Mouse (Mus musculus) cerebellum, adult 9-10 months (tissue): ENCODE measurements around the gene Gm10153.
"Not testable (repeated sequence)": the region's sequence is repeated elsewhere in the genome, so short reads cannot be mapped to it uniquely, and the experiment has no call there.

Experiments
- DNase-seq: peaks from one replicate; pipeline ENCODE4 v3.0.0; 2022

The Gm10153 gene

GRCm38 (mm10) chr7:142190289-142190688, at the start of gene Gm10153:
Gene Gm10153 (minus strand): TSS chr7:142190389.
- DNase-seq = no peak

DNA sequence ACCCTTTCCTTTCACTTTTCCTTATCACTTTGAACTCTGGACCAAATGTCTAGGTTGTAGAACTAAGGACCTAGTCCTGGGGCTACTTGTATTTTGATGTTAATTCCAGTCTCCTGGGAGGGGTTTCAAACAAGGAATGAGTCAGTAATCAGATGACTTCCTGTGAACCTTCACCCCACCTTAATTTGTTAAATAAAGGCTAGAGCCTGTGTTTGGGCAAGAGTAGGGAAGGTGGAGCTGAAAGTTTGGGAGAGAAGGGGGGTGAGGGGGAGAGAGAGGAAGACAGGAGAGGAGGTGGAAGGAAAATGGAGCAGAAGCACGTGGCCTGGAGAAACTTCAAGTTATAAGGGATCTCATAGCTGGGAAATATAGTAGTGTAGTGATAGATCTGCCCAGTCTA, 41.4 kb upstream of the Gm10153 start:
- no peak for DNase-seq

DNA sequence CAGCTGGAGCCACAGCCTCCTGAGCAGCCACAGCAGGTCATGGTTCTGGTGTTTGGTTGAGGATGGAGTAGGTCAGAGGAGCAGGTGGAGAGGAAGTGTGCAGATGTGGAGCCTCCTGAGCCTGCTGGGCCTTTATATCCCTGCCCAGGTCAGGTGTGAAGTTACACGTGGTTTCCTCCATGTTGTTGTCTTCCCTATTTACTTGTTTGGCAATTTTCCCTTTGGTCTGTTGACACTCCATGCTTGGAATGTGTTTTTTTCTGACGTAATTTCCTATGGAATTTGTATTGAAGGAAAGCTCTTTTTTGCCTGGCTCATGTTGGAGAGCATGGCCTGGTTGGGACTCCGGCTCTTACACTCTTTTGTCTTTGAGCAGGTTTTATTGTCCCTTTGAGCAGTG, 39.7 kb upstream of the Gm10153 start, which contains the start of gene Krtap5-5:
TSS of gene Krtap5-5 (minus strand) at position 101 of the 400 bp plus-strand sequence.
- DNase-seq = not testable (repeated sequence)

DNA sequence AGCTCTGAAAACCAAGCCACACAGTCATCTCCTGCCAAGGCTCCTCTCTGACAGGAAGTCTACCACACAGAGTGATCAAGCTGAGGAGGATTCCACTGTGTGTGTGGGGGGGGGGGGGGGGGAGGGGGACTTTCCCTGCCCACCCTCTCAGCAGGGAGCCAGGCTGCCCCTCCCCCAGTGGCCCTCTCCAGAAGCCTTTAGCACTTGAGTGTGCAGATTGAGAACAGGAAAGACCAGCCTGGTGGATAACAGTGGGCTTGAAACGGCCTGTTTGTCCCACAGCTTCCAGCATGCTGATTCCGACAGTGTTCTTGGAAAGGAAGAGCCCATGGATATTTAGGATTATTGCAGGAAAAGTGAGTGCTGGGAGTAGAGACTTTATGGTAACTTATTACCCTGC, 34.3 kb upstream of the Gm10153 start:
- no peak for DNase-seq

DNA sequence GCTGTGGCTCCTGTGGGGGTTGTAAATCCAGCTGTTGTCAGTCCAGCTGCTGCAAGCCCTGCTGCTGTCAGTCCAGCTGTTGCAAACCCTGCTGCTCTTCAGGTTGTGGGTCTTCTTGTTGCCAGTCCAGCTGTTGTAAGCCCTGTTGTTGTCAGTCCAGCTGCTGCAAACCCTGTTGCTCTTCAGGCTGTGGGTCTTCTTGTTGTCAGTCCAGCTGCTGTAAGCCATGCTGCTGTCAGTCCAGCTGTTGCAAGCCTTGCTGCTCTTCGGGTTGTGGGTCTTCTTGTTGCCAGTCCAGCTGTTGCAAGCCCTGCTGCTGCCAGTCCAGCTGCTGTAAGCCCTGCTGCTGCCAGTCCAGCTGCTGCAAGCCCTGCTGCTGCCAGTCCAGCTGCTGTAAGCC, 21.9 kb upstream of the Gm10153 start:
- DNase-seq = not testable (repeated sequence)

- no peak for DNase-seq
Measured at GRCm38 (mm10) chr7:142211559-142211958, 21.4 kb upstream of the Gm10153 start, which contains the start of gene Gm7579. Gene Gm7579 (plus strand): TSS chr7:142211859.

DNA sequence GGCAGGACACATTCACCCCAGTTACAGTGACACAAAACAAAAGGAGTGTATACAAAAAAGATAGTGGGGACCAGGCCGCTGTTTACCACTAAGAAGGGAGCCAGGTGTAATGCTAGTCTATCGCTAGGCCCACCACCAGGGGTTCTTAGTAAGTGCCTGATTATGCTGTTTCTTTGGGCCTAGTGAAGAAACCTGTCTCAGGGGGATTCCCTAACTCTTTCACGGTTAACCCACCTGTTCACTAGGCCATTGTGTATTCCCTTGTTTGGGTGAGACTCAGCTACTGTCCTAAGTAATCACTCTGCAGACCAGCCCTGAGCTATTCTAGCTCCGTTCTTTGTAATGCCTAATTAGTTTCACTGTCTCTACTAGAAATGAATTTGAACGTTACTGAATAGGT, 16.7 kb upstream of the Gm10153 start:
- not testable (repeated sequence) for DNase-seq

DNA sequence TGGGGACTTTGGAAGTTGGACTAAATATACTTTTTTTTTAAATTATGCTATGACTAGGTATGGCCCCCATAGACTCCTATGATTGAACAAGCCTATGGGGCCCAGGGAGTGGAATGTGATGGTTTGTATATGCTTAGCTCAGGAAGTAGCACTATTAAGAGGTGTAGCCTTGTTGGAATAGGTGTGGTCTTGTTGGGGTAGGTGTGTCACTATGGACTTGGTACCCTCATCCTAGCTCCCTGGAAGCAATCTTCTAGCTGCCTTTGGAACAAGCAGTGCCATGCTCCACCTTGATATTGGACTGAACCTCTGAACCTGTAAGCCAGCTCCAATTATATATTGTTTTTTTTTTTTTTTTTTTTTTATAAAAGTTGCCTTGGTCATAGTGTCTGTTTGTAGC, 15.3 kb upstream of the Gm10153 start:
- no peak for DNase-seq

- DNase-seq = no peak
Measured at GRCm38 (mm10) chr7:142201064-142201463, 10.9 kb upstream of the Gm10153 start, which contains the start of gene Krtap5-3. Gene Krtap5-3 (plus strand): TSS chr7:142201364.

DNA sequence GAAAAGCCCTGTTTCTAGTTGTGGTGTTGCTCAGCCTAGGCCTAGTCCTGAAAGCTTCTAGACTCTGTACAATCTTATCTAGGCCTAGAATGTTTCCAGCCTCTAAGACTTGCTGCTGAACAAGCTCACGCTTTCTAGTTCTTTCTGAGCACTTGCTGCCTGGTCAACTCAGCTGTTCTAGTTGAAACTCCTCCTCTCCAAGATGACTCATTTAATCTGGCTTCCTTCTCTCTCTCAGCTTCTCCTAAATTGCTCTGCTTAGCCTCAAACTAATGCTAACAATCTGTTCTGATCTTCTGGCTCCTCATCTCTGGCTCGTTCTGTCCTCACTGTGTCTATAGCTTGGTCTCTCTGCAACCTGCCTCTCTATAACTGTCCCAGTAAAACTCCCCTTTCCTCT, 8.6 kb upstream of the Gm10153 start:
- DNase-seq = no peak

DNA sequence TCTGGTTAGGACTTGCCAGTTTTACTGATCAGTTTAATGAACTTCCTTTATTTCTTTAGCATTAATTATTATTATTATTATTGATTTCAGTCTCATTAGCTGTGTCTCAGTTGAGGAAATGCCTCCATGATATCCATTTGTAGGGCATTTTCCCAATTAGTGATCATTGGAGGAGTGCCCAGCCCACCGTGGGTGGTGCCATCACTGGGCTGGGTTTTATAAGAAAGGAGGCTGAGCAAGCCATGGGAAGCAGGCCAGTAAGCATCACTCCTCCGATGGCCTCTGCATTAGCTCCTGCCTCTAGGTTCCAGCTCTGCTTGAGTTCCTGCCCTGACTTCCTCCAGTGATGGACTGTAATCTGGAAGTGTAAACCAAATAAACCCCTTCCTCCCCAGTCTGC, 2.0 kb downstream of the Gm10153 start:
- DNase-seq = no peak

- DNase-seq = no peak
Measured at GRCm38 (mm10) chr7:142181021-142181420, 9.2 kb downstream of the Gm10153 start.

DNA sequence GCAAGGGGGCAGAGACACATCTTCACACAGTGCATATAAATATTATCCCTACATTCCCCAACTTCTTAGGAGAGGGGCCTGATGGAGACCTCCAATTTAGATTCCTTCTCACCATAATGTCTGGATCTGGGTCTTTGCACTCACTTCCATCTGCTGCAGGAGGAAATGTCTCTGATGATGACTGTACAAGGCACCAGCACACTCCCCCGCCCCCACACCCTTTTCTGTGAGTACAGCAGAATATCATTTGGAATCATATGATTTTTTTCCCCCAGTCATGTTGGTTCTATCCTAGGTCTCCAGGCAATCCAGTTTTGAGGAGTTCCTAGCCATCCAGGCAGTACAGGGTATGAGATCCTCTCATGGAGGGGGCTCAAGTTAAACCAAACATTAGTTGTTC, 11.5 kb downstream of the Gm10153 start:
- no peak for DNase-seq

DNA sequence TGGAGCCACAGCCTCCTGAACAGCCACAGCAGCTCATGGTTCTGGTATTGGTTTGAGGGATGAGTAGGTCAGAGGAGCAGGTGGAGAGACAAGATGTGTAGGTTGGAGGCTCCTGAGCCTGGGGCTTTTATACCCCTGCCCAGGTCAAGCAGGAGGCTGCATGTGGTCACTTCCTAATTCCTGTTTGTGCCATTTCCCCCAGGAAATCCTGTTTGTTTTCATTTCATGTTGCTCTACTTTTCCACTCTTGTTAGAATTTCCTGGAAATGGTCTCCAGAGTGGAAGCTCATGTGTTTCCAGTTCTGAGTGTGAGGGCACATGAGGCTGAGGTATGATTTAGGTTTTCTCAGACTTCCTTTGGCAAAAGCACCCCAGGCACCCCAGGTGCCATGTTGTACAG, 14.3 kb downstream of the Gm10153 start, which contains the start of gene Krtap5-2:
TSS of gene Krtap5-2 (minus strand) at position 101 of the 400 bp plus-strand sequence.
- not testable (repeated sequence) for DNase-seq

DNA sequence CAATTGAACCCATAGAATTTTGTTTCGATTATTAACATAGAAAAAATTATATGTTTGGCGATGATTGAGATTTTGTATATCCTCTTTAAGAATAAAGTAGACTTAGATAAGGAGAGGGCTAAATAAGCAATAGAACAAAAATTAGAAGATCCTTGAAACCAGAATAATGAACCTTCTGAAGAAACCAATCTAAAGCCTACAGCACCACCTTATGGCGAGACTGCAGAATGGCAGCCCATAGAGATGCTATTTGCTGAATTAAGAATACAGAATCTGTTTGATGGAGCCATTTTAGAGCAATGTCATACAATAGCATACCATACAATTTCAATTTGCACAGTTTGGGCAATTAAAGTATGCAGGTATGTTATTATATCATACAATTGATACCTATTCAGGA, 20.4 kb downstream of the Gm10153 start:
- peak; percentile 0 for DNase-seq

GRCm38 (mm10) chr7:142165639-142166038, 24.6 kb downstream of the Gm10153 start, which contains the start of gene Gm4553:
Gene Gm4553 (minus strand): TSS chr7:142165739.
- DNase-seq = not testable (repeated sequence)

DNA sequence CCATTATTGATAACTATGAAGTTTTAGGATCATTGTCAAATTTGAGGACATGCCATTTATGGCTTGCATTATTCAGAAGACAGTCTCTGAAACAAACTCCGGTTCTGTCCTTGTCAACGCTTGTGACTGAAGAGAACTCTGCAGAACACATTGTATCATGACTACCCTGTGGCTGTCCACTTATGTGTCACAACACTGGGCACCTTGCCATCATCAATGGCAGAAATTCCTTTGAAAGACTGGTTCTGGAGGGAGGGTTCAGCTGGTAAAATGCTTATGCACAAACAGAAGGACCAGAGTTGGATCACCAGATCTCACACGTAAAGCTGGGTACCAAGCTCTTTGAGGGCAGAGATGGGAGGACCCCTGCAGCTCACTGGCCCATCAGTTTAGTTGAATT, 30.8 kb downstream of the Gm10153 start:
- DNase-seq = no peak

- DNase-seq = not testable (repeated sequence)
Measured at GRCm38 (mm10) chr7:142157013-142157412, 33.2 kb downstream of the Gm10153 start, which contains the start of gene Gm29735. Gene Gm29735 (minus strand): TSS chr7:142157113.

DNA sequence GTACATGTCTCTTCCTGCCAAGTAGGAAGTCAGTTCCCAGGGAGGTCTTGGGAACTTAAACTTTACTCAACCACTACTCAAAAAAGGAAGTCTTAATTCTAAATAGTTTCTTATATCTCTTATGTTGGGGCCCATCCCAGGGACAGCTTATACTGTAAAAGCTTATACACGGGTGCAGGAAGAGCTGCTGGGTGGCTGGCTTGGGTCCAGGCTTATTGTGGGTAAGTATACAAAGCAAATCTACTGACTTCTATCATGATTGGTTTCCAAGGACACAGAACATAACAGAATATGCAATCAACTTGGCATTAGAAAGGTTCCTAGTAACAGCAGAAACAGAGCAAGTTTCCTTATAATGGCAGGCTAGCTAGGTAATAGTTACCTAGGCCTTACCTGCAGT, 34.9 kb downstream of the Gm10153 start:
- DNase-seq = no peak

GRCm38 (mm10) chr7:142152191-142152590, 38.0 kb downstream of the Gm10153 start:
- DNase-seq = no peak

DNA sequence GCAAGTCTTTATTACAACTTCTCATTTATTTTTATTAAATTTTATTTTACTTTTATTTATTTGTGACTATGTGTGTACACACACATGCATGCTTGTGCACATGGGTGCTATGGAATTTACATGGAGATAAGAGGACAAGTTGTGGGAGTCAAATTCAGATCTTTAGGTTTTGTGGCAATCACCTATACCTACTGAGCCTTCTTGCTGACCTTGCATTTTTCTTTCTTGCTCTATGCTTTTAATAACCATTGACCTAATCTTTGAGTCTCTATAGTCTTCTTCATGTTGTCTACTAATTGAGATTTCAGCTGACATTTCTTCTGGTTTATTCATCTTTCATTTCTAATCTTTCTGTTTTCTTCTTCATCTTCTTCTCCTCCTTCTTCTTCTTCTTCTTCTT, 41.6 kb downstream of the Gm10153 start:
- no peak for DNase-seq

- DNase-seq = peak; percentile 43
Measured at GRCm38 (mm10) chr7:142146033-142146432, 44.2 kb downstream of the Gm10153 start.

- DNase-seq = no peak
Measured at GRCm38 (mm10) chr7:142145413-142145940, 44.7 kb downstream of the Gm10153 start.

DNA sequence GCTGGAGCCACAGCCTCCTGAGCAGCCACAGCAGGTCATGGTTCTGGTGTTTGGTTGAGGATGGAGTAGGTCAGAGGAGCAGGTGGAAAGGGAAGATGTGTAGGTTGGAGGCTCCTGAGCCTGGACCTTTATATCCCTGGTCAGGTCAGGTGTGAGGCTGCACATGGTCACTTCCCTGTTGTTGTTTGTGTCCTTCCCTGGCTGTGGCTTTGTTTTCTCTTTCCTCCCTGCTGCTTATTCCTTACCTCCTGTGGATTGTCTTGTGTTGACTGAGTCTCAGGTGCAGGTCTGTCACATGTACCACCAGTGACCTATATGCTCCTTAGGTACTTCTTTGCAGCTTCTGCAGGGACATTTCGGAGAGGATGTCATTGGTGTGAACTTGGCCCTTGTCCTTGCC, 45.7 kb downstream of the Gm10153 start, which contains the start of gene Gm45337:
TSS of gene Gm45337 (minus strand) at position 101 of the 400 bp plus-strand sequence.
- no peak for DNase-seq

- DNase-seq = not testable (repeated sequence)
Measured at GRCm38 (mm10) chr7:142143506-142144010, 46.6 kb downstream of the Gm10153 start.
